Mouse (Mus musculus): ENCODE data around the gene Erbb3. TPM values are rescaled to one million over a fixed set of nuclear protein-coding genes. Genes with fewer than 3 reads are reported as not detected.

Erbb3 gene
- total and polyA plus RNA-seq, 3 experiments, result 0.29 to 0.39 TPM; not detected in 1

GRCm38 (mm10) chr10:128590193-128590690 lies 790 bp upstream of the Erbb3 start:
- H3K9ac ChIP-seq (ENCODE audit: control insufficient read depth, low read depth, low read length, poor library complexity, severe bottlenecking), result peak overlapping the region; percentile 54

GRCm38 (mm10) chr10:128588775-128589463 lies 533 bp downstream of the Erbb3 start:
- H3K9me3 ChIP-seq (replicated peaks; ENCODE audit: insufficient read depth, low read length), result no peaks in the 10 kb centered on the region
- H3K36me3 ChIP-seq (ENCODE audit: control insufficient read depth in 1 of 2, insufficient read depth in 2 of 2, low read length in 2 of 2), result peaks cover 0 to 18% of the 10 kb centered on the region in 2 experiments; a peak in 2 of 4 replicates
- H3K9ac ChIP-seq (ENCODE audit: control insufficient read depth, low read depth, low read length, poor library complexity, severe bottlenecking), result peak overlapping the region; percentile 38; the same call in 1 of the 2 replicates
- H3K4me3 ChIP-seq (ENCODE audit: control insufficient read depth in 1 of 2, insufficient read depth in 1 of 2, low read depth in 2 of 2, low read length in 2 of 2), result peak overlapping the region; percentile 67 to 97
- DNase-seq (ENCODE audit: low read depth, low spot score), result no peak
- H3K27me3 ChIP-seq (ENCODE audit: control insufficient read depth in 1 of 2, insufficient read depth in 2 of 2, low read length in 2 of 2), result peaks cover 2 to 6% of the 10 kb centered on the region in 2 experiments
- no peak overlapping the region for H3K27ac ChIP-seq (ENCODE audit: control insufficient read depth, low read depth, low read length)
- H3K79me2 ChIP-seq (ENCODE audit: control insufficient read depth, insufficient read depth, low read length, poor library complexity), result no peaks in the 10 kb centered on the region
- TF ChIP-seq MYB (IDR thresholded peaks at IDR 0.05; ENCODE audit: low read depth, low read length) (no peak), TCF12 (IDR thresholded peaks at IDR 0.05; ENCODE audit: low read depth, low read length) (no peak), NRF1 (IDR thresholded peaks at IDR 0.05; ENCODE audit: insufficient read depth, low read depth, low read length, poor library complexity, severe bottlenecking) (no peak), ZC3H11A (IDR thresholded peaks at IDR 0.05; ENCODE audit: low read depth, low read length) (no peak), MXI1 (IDR thresholded peaks at IDR 0.05; ENCODE audit: low read depth, low read length) (no peak), USF1 (IDR thresholded peaks at IDR 0.05; ENCODE audit: low read depth, low read length) (no peak), USF2 (IDR thresholded peaks at IDR 0.05; ENCODE audit: borderline replicate concordance in 1 of 2, insufficient read depth in 1 of 2, low read depth in 1 of 2, low read length in 2 of 2) (no peak), BHLHE40 (IDR thresholded peaks at IDR 0.05; ENCODE audit: borderline replicate concordance, low read depth, low read length) (no peak), RAD21 (IDR thresholded peaks at IDR 0.05; ENCODE audit: low read depth, low read length) (no peak), GABPA (IDR thresholded peaks at IDR 0.05; ENCODE audit: low read depth, low read length) (no peak), SMC3 (IDR thresholded peaks at IDR 0.05; ENCODE audit: low read depth, low read length) (no peak), UBTF (IDR thresholded peaks at IDR 0.05; ENCODE audit: borderline replicate concordance, insufficient read depth, low read depth, low read length) (no peak), ELF1 (IDR thresholded peaks at IDR 0.05; ENCODE audit: low read depth, low read length) (no peak)
- H3K4me1 ChIP-seq (ENCODE audit: control insufficient read depth in 1 of 2, insufficient read depth in 2 of 2, low read length in 2 of 2), result peaks cover 12 to 23% of the 10 kb centered on the region in 2 experiments

More at GRCm38 (mm10) chr10:128590193-128590690, 790 bp upstream of the Erbb3 start:
- DNase-seq (ENCODE audit: low read depth, low spot score), result peak; percentile 68
- H3K36me3 ChIP-seq (ENCODE audit: control insufficient read depth in 1 of 2, insufficient read depth in 2 of 2, low read length in 2 of 2), result peaks cover 0 to 18% of the 10 kb centered on the region in 2 experiments; a peak in 2 of 4 replicates
- H3K79me2 ChIP-seq (ENCODE audit: control insufficient read depth, insufficient read depth, low read length, poor library complexity), result no peaks in the 10 kb centered on the region
- no peak for TF ChIP-seq GABPA (IDR thresholded peaks at IDR 0.05; ENCODE audit: low read depth, low read length)
- TF ChIP-seq ZNF384 (IDR thresholded peaks at IDR 0.05; ENCODE audit: low read depth, low read length), result peak; percentile 46
- TF ChIP-seq MAFK (IDR thresholded peaks at IDR 0.05; ENCODE audit: borderline replicate concordance, low read depth, low read length), result no peak
- TF ChIP-seq RCOR1 (IDR thresholded peaks at IDR 0.05; ENCODE audit: low read depth, low read length), result 0 out of 2 replicates have a peak, but pooled peaks have one; percentile 17
- peak; percentile 10; the same call in 1 of the 2 replicates for TF ChIP-seq ZC3H11A (IDR thresholded peaks at IDR 0.05; ENCODE audit: low read depth, low read length)
- TF ChIP-seq TCF12 (IDR thresholded peaks at IDR 0.05; ENCODE audit: low read depth, low read length), result 0 out of 2 replicates have a peak, but pooled peaks have one; percentile 22
- no peak for TF ChIP-seq UBTF (IDR thresholded peaks at IDR 0.05; ENCODE audit: borderline replicate concordance, insufficient read depth, low read depth, low read length)
- TF ChIP-seq POLR2AphosphoS5 (IDR thresholded peaks at IDR 0.05; ENCODE audit: borderline replicate concordance, low read depth, low read length), result no peak
- TF ChIP-seq CTCF (IDR thresholded peaks at IDR 0.05 in 2 of 3, conservative IDR thresholded peaks at IDR 0.05 in 1 of 3; ENCODE audit: control insufficient read depth in 1 of 3, insufficient read depth in 1 of 3, low read depth in 2 of 3, low read length in 3 of 3, poor library complexity in 1 of 3, severe bottlenecking in 1 of 3), result peak; percentile 75 to 86 (median 76)
- no peak for TF ChIP-seq ZMIZ1 (IDR thresholded peaks at IDR 0.05; ENCODE audit: low read depth, low read length)
- TF ChIP-seq CHD1 (IDR thresholded peaks at IDR 0.05; ENCODE audit: low read depth, low read length), result 0 out of 2 replicates have a peak, but pooled peaks have one; percentile 69
- TF ChIP-seq ETS1 (IDR thresholded peaks at IDR 0.05; ENCODE audit: low read depth, low read length), result 0 out of 2 replicates have a peak, but pooled peaks have one; percentile 12
- TF ChIP-seq NRF1 (IDR thresholded peaks at IDR 0.05; ENCODE audit: insufficient read depth, low read depth, low read length, poor library complexity, severe bottlenecking), result no peak
- TF ChIP-seq SMC3 (IDR thresholded peaks at IDR 0.05; ENCODE audit: low read depth, low read length), result peak; percentile 35
- TF ChIP-seq SIN3A (IDR thresholded peaks at IDR 0.05; ENCODE audit: low read length), result peak; percentile 56
- 0 out of 2 replicates have a peak, but pooled peaks have one; percentile 17 for TF ChIP-seq MAX (IDR thresholded peaks at IDR 0.05; ENCODE audit: low read length)
- no peak for TF ChIP-seq USF2 (IDR thresholded peaks at IDR 0.05; ENCODE audit: borderline replicate concordance in 1 of 2, insufficient read depth in 1 of 2, low read depth in 1 of 2, low read length in 2 of 2)
- 0 out of 2 replicates have a peak, but pooled peaks have one; percentile 19 for TF ChIP-seq USF1 (IDR thresholded peaks at IDR 0.05; ENCODE audit: low read depth, low read length)
- 0 out of 2 replicates have a peak, but pooled peaks have one; percentile 34 for TF ChIP-seq HCFC1 (IDR thresholded peaks at IDR 0.05; ENCODE audit: low read depth, low read length)
- no peak for TF ChIP-seq TBP (IDR thresholded peaks at IDR 0.05; ENCODE audit: low read depth, low read length)
- no peak for TF ChIP-seq ELF1 (IDR thresholded peaks at IDR 0.05; ENCODE audit: low read depth, low read length)
- no peak for TF ChIP-seq EP300 (IDR thresholded peaks at IDR 0.05; ENCODE audit: low read depth in 1 of 2, low read length in 2 of 2)
- peak; percentile 78 for TF ChIP-seq MAZ (IDR thresholded peaks at IDR 0.05; ENCODE audit: low read depth, low read length)
- TF ChIP-seq KAT2A (conservative IDR thresholded peaks at IDR 0.05; ENCODE audit: low read depth, low read length), result no peak
- TF ChIP-seq MYC (IDR thresholded peaks at IDR 0.05; ENCODE audit: low read depth, low read length), result no peak
- H3K27ac ChIP-seq (ENCODE audit: control insufficient read depth, low read depth, low read length), result no peak overlapping the region
- H3K27me3 ChIP-seq (ENCODE audit: control insufficient read depth in 1 of 2, insufficient read depth in 2 of 2, low read length in 2 of 2), result peaks cover 2% of the 10 kb centered on the region in 2 experiments
- peak overlapping the region; percentile 67 to 97 for H3K4me3 ChIP-seq (ENCODE audit: control insufficient read depth in 1 of 2, insufficient read depth in 1 of 2, low read depth in 2 of 2, low read length in 2 of 2)
- peaks cover 12 to 23% of the 10 kb centered on the region in 2 experiments for H3K4me1 ChIP-seq (ENCODE audit: control insufficient read depth in 1 of 2, insufficient read depth in 2 of 2, low read length in 2 of 2)
- no peaks in the 10 kb centered on the region for H3K9me3 ChIP-seq (replicated peaks; ENCODE audit: insufficient read depth, low read length)

Measured in MEL (cell line).